Mouse (Mus musculus): ENCODE data around the gene Tln1. TPM values are rescaled to one million over a fixed set of nuclear protein-coding genes. Genes with fewer than 3 reads are reported as not detected.
"Not testable (repeated sequence)": the region's sequence is repeated elsewhere in the genome, so short reads cannot be mapped to it uniquely, and the experiment has no call there.

The Tln1 gene
- polyA plus RNA-seq, 1 experiment from 2014 or later: 34.2 TPM

DNA sequence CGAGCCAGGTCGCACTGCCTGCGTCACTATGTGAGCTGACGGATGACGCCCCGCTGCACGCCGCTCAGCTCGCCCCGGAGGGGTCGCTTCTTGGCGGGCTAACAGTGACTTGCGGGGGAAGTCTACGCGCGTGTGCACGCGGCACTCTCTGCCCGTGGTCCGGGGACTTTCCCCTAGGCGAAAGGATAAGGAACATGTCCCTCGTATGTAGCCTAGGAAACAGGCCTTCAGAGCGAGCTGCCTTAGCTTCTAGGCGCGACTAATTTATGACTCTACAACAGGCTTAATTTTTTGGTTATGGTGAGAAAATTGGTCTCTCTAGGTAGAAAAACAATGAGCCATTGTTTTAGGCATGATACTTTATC lies 69.7 kb downstream of the Tln1 start, which contains the start of gene Ccdc107:
Gene Ccdc107, plus strand, starts transcription at position 80 of the 365 bp plus-strand sequence.
- under 1% methylated on average over 25 of the region's 25 CpGs for WGBS (ENCODE audit: insufficient replicate concordance)
- peak within 1 kb of the TSS; percentile 83 for H3K9ac ChIP-seq (replicated peaks)
- H3K4me2 ChIP-seq (ENCODE audit: low read depth, low read length): peak within 1 kb of the TSS; percentile 92
- no peaks in the 10 kb centered on the region for H3K9me3 ChIP-seq (ENCODE audit: low read length)
- peak within 1 kb of the TSS; percentile 84 for H3K4me3 ChIP-seq (ENCODE audit: low read depth, low read length)
- peak; percentile 23; the same call in 1 of the 2 replicates for TF ChIP-seq CTCF (IDR thresholded peaks at IDR 0.05; ENCODE audit: low read depth)
- TF ChIP-seq EP300 (IDR thresholded peaks at IDR 0.05; ENCODE audit: low read depth): peak; percentile 77
- H3K36me3 ChIP-seq (replicated peaks; ENCODE audit: insufficient read depth, low read length): peaks cover 26% of the 10 kb centered on the region
- DNase-seq (peak; percentile 92), ATAC-seq (peak; percentile 95)
- no peaks in the 10 kb centered on the region for H3K27me3 ChIP-seq (ENCODE audit: insufficient read depth, low read length)
- H3K27ac ChIP-seq (ENCODE audit: low read depth): peak within 1 kb of the TSS; percentile 83
- peaks cover 12% of the 10 kb centered on the region for H3K4me1 ChIP-seq (ENCODE audit: insufficient read depth)

DNA sequence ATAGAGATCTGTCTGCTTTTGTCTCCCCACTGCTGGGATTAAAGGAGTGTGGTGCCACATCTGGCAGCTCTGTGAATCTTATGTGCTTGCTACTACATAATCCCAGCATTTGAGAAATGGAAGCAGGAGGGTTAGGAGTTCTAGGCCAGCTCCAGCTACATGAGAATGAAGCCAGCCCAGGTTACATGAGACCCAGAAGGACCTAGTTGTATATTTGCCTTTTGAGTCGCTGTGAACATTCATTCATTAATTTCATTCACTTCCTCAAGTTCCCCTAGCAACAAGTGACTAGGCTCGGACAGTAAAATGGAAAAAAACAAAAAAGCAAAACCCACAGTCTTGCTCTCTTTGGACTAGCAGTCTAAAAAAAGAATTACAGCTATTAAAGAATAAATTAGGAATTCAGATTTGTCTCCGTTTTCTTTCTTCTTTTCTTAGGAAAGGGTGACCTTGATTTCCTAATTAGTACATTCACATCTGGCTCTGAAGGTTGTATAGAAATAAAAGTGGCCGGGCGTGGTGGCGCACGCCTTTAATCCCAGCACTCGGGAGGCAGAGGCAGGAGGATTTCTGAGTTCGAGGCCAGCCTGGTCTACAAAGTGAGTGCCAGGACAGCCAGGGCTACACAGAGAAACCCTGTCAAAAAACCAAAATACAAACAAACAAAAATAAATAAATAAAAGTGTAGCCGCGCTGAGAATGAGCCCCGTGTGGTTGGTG lies 70.2 kb downstream of the Tln1 start:
- peak overlapping the region; percentile 84 for H3K4me3 ChIP-seq (ENCODE audit: low read depth, low read length)
- no peaks in the 10 kb centered on the region for H3K27me3 ChIP-seq (ENCODE audit: insufficient read depth, low read length)
- no peak for TF ChIP-seq EP300 (IDR thresholded peaks at IDR 0.05; ENCODE audit: low read depth)
- TF ChIP-seq CTCF (IDR thresholded peaks at IDR 0.05; ENCODE audit: low read depth): no peak
- no peaks in the 10 kb centered on the region for H3K9me3 ChIP-seq (ENCODE audit: low read length)
- peak overlapping the region; percentile 92 for H3K4me2 ChIP-seq (ENCODE audit: low read depth, low read length)
- peaks cover 12% of the 10 kb centered on the region for H3K4me1 ChIP-seq (ENCODE audit: insufficient read depth)
- peak overlapping the region; percentile 83 for H3K27ac ChIP-seq (ENCODE audit: low read depth)
- ATAC-seq (no peak), DNase-seq (no peak)
- H3K9ac ChIP-seq (replicated peaks): peak overlapping the region; percentile 44; the same call in 1 of the 2 replicates
- peaks cover 22% of the 10 kb centered on the region for H3K36me3 ChIP-seq (replicated peaks; ENCODE audit: insufficient read depth, low read length)
- 41% methylated on average over 12 of the region's 12 CpGs for WGBS (ENCODE audit: insufficient replicate concordance)

DNA sequence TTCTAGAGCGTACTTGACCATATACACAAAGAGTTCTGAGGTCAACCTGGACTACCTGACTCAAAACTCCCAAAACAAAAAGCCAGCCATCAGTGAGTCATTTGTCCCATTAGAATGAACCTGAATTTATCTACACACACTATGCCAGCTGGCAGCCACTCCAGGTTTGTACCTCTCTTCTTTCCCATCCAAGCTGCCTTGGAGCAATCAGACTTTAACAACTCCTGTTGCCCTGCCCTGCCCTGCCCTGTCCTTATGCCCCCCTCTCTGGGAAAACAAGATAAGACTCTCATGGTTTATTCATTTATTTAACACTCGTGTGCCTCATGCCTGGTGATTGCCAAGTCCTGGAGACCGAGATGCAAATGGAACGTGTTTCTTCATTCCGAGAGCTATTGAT lies 71.7 kb downstream of the Tln1 start:
- H3K4me3 ChIP-seq (ENCODE audit: low read depth, low read length): no peak overlapping the region
- ATAC-seq: peak; percentile 12
- no peak overlapping the region for H3K27ac ChIP-seq (ENCODE audit: low read depth)
- no peak for DNase-seq
- H3K9me3 ChIP-seq (ENCODE audit: low read length): no peaks in the 10 kb centered on the region
- no peak for TF ChIP-seq CTCF (IDR thresholded peaks at IDR 0.05; ENCODE audit: low read depth)
- TF ChIP-seq EP300 (IDR thresholded peaks at IDR 0.05; ENCODE audit: low read depth): peak; percentile 50; the same call in 1 of the 2 replicates
- H3K4me2 ChIP-seq (ENCODE audit: low read depth, low read length): no peak overlapping the region
- 55% methylated on average over 5 of the region's 5 CpGs for WGBS (ENCODE audit: insufficient replicate concordance)
- H3K27me3 ChIP-seq (ENCODE audit: insufficient read depth, low read length): no peaks in the 10 kb centered on the region
- H3K4me1 ChIP-seq (ENCODE audit: insufficient read depth): peaks cover 12% of the 10 kb centered on the region
- peaks cover 10% of the 10 kb centered on the region for H3K36me3 ChIP-seq (replicated peaks; ENCODE audit: insufficient read depth, low read length)
- H3K9ac ChIP-seq (replicated peaks): no peak overlapping the region

DNA sequence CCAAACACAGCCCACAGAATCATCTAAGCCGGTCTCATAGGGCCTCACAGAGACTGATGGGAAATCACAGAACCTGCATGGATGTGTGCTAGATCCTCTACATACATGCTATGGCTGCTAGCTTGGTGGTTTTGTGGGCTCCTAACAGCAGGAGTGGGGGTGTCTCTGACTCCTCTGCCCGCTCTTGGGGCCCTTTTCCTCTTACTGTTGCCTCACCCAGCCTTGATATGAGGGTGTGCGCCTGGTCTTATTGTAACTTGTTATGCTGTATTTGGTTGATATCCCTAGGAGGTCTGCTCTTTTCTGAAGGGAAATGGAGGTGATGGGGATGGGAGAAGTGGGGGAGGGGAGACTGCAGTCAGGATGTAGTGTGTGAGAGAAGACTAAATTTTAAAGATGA lies 72.9 kb downstream of the Tln1 start:
- DNase-seq: no peak
- Histone ChIP-seq H3K4me1 (ENCODE audit: insufficient read depth) (peaks cover 10% of the 10 kb centered on the region), H3K36me3 (replicated peaks; ENCODE audit: insufficient read depth, low read length) (no peaks in the 10 kb centered on the region), H3K9me3 (ENCODE audit: low read length) (no peaks in the 10 kb centered on the region), H3K4me3 (ENCODE audit: low read depth, low read length) (no peak overlapping the region), H3K9ac (replicated peaks) (no peak overlapping the region), H3K27ac (ENCODE audit: low read depth) (no peak overlapping the region), H3K27me3 (ENCODE audit: insufficient read depth, low read length) (no peaks in the 10 kb centered on the region), H3K4me2 (ENCODE audit: low read depth, low read length) (no peak overlapping the region)
- TF ChIP-seq CTCF (IDR thresholded peaks at IDR 0.05; ENCODE audit: low read depth) (no peak), EP300 (IDR thresholded peaks at IDR 0.05; ENCODE audit: low read depth) (no peak)
- 88% methylated on average over 3 of the region's 3 CpGs for WGBS (ENCODE audit: insufficient replicate concordance)
- no peak for ATAC-seq

GRCm38 (mm10) chr4:43485666-43486065 lies 76.8 kb downstream of the Tln1 start:
- TF ChIP-seq CTCF (IDR thresholded peaks at IDR 0.05; ENCODE audit: low read depth): peak; percentile 42
- 86% methylated on average over 5 of the region's 5 CpGs for WGBS (ENCODE audit: insufficient replicate concordance)
- not testable (repeated sequence) for H3K9ac ChIP-seq (replicated peaks); ATAC-seq; H3K27ac ChIP-seq (ENCODE audit: low read depth); DNase-seq; H3K4me1 ChIP-seq (ENCODE audit: insufficient read depth); H3K36me3 ChIP-seq (replicated peaks; ENCODE audit: insufficient read depth, low read length); H3K9me3 ChIP-seq (ENCODE audit: low read length); H3K4me3 ChIP-seq (ENCODE audit: low read depth, low read length); H3K4me2 ChIP-seq (ENCODE audit: low read depth, low read length); H3K27me3 ChIP-seq (ENCODE audit: insufficient read depth, low read length)

GRCm38 (mm10) chr4:43483535-43484091 lies 78.9 kb downstream of the Tln1 start, which contains the start of gene Sit1:
Sit1 (minus strand) TSS chr4:43483734.
- WGBS (ENCODE audit: insufficient replicate concordance): 59% methylated on average over 12 of the region's 12 CpGs
- DNase-seq (no peak), ATAC-seq (no peak)
- Histone ChIP-seq H3K4me1 (ENCODE audit: insufficient read depth) (peaks cover 3% of the 10 kb centered on the region), H3K36me3 (replicated peaks; ENCODE audit: insufficient read depth, low read length) (no peaks in the 10 kb centered on the region), H3K27ac (ENCODE audit: low read depth) (peak within 1 kb of the TSS; percentile 41; the same call in 1 of the 2 replicates), H3K9me3 (ENCODE audit: low read length) (no peaks in the 10 kb centered on the region), H3K4me2 (ENCODE audit: low read depth, low read length) (peak within 1 kb of the TSS; percentile 26), H3K27me3 (ENCODE audit: insufficient read depth, low read length) (no peaks in the 10 kb centered on the region), H3K4me3 (ENCODE audit: low read depth, low read length) (no peak within 1 kb of the TSS), H3K9ac (replicated peaks) (no peak within 1 kb of the TSS)
- TF ChIP-seq CTCF (IDR thresholded peaks at IDR 0.05; ENCODE audit: low read depth) (no peak), EP300 (IDR thresholded peaks at IDR 0.05; ENCODE audit: low read depth) (no peak)
